Mouse (Mus musculus) midbrain, postnatal 0 days (tissue): ENCODE measurements at regions not wholly inside any gene's neighbourhood (a gene's known extent, or its start where the extent isn't known, plus 50 kb on each side); places are given as distances from the start of the nearest gene placed in this dataset.

Source experiments
- ATAC-seq: fragments of 200-750 bp; cut with Nextera tagmentation; 2 replicates; pipeline ENCODE4 v1.8.0; 2017; ENCODE audit warnings: moderate number of reproducible peaks, mild to moderate bottlenecking, moderate TSS enrichment, moderate library complexity; ENCODE audit not compliant: low FRiP score
- DNase-seq: peaks from one replicate; pipeline ENCODE4 v3.0.0-alpha.2; 2015; ENCODE audit warnings: low spot score
- H3K27ac ChIP-seq: fragments of 300-500 bp; sonication (generic); 2 replicates; pipeline ENCODE4 v1.5.1; 2014; ENCODE audit warnings: low read depth, mild to moderate bottlenecking, low read length, mixed read lengths
- H3K27me3 ChIP-seq: fragments of 300-500 bp; sonication (generic); 2 replicates; pipeline ENCODE4 v1.6.1; 2014; ENCODE audit warnings: low read length, control low read depth, mixed read lengths; ENCODE audit not compliant: insufficient read depth
- H3K36me3 ChIP-seq: fragments of 300-500 bp; sonication (generic); 2 replicates; pipeline ENCODE4 v1.6.1; 2014; ENCODE audit warnings: low read length, control low read depth, mixed read lengths; ENCODE audit not compliant: insufficient read depth
- H3K4me1 ChIP-seq: fragments of 300-500 bp; sonication (generic); 2 replicates; pipeline ENCODE4 v1.6.1; 2014; ENCODE audit warnings: mild to moderate bottlenecking, control low read depth, antibody characterized with exemption, low read length, mixed read lengths; ENCODE audit not compliant: insufficient read depth
- H3K4me2 ChIP-seq: fragments of 300-500 bp; sonication (generic); 2 replicates; pipeline ENCODE4 v1.6.1; 2014; ENCODE audit warnings: low read depth, mild to moderate bottlenecking, low read length, mixed read lengths; ENCODE audit not compliant: poor library complexity, severe bottlenecking
- H3K4me3 ChIP-seq: fragments of 300-500 bp; sonication (generic); 2 replicates; pipeline ENCODE4 v1.5.1; 2014; ENCODE audit warnings: low read depth, mild to moderate bottlenecking, low read length, moderate library complexity
- H3K9ac ChIP-seq: fragments of 300-500 bp; sonication (generic); replicated peaks from 2 replicates; pipeline ENCODE4 v1.6.1; 2014; ENCODE audit warnings: mild to moderate bottlenecking, low read length, moderate library complexity, mixed read lengths; ENCODE audit not compliant: poor library complexity, severe bottlenecking
- H3K9me3 ChIP-seq: fragments of 300-500 bp; sonication (generic); 2 replicates; pipeline ENCODE4 v1.6.1; 2016; ENCODE audit warnings: low read length, control low read depth
- CTCF ChIP-seq: IDR thresholded peaks from 2 replicates; pipeline ENCODE4 v1.5.1; 2016; ENCODE audit warnings: antibody characterized with exemption, mild to moderate bottlenecking
- WGBS: fragments of 180-500 bp; shearing (Covaris S2); extraction: QIAGEN DNeasy Blood & Tissue Kit; methylation state at CpG from one replicate; pipeline ENCODE4 v1.1.7; 2014; 5-methylcytosine and 5-hydroxymethylcytosine counted together

- DNase-seq (peak; percentile 17), ATAC-seq (no peak)
- no peaks in the 10 kb centered on the region for H3K36me3 ChIP-seq
- TF ChIP-seq CTCF = no peak
- H3K27me3 ChIP-seq = no peaks in the 10 kb centered on the region
- H3K9ac ChIP-seq = no peak overlapping the region
- H3K4me2 ChIP-seq = no peak overlapping the region
- H3K4me3 ChIP-seq = no peak overlapping the region
- H3K27ac ChIP-seq = no peak overlapping the region
- H3K9me3 ChIP-seq = no peaks in the 10 kb centered on the region
- H3K4me1 ChIP-seq = no peaks in the 10 kb centered on the region
- WGBS = 64% methylated on average over 3 of the region's 3 CpGs
Measured at GRCm38 (mm10) chr14:67181586-67181985, 1172.6 kb upstream of the Gulo start.

DNA sequence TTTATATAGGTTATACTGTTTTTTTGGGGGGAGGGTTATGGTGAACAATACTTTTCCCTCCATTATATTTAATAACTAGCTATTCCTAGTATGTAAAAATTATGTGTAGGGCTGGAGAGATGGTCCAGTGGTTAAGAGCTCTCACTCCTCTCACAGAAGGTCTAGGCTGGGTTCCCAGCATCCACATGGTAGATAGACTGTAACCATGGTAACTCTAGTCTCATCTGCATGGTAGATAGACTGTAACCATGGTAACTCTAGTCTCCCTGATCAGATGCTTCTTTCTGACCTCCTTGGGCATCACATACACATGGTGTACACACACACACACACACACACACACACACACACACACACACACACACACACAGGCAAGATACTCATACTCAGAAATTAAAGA is 1170.5 kb upstream of the Gulo start:
- DNase-seq (peak; percentile 68), ATAC-seq (peak; percentile 56; the same call in 1 of the 2 replicates)
- no peak overlapping the region for H3K27ac ChIP-seq
- no peaks in the 10 kb centered on the region for H3K9me3 ChIP-seq
- no peaks in the 10 kb centered on the region for H3K27me3 ChIP-seq
- H3K4me3 ChIP-seq = no peak overlapping the region
- H3K4me1 ChIP-seq = no peaks in the 10 kb centered on the region
- no peaks in the 10 kb centered on the region for H3K36me3 ChIP-seq
- TF ChIP-seq CTCF = no peak
- no peak overlapping the region for H3K9ac ChIP-seq
- no peak overlapping the region for H3K4me2 ChIP-seq

DNA sequence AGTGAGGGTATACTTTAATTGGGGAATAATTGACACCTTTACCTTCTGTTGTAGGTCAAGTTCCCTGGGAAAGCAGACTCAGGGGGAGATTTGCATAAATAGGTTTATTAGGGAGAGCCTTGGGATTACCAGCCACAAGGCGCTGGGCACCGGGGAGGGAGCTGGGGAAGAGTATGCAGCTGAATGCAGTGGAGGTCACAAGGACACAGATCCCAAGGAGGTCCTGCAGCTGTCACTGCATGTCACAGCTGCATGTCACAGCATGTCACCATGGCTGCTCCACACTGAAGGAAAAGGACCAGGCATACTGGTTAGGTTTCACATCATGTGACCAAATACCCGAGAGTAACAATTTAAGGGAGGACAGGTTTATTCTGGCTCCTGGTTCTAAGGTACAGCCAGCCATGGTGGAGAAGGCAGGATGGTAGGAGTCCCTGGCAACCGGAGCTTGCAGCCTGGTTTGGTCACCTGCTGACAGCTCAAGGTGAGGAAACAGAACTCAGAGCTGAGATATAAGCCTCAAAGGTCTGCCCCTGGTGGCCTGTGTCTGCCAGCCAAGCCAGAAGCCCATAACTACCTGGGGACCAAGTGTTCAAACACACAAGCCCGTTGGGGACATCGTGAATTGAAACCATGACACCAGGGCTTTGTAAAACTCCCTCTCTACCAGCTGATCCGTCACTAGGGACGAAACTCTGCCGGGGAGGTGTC is 1169.5 kb upstream of the Gulo start:
- H3K27me3 ChIP-seq = no peaks in the 10 kb centered on the region
- no peak for TF ChIP-seq CTCF
- H3K9ac ChIP-seq = no peak overlapping the region
- H3K4me3 ChIP-seq = no peak overlapping the region
- no peak for DNase-seq
- ATAC-seq = no peak
- H3K4me2 ChIP-seq = no peak overlapping the region
- WGBS = 51% methylated on average over 9 of the region's 9 CpGs
- no peaks in the 10 kb centered on the region for H3K9me3 ChIP-seq
- no peaks in the 10 kb centered on the region for H3K36me3 ChIP-seq
- no peaks in the 10 kb centered on the region for H3K4me1 ChIP-seq
- no peak overlapping the region for H3K27ac ChIP-seq

DNA sequence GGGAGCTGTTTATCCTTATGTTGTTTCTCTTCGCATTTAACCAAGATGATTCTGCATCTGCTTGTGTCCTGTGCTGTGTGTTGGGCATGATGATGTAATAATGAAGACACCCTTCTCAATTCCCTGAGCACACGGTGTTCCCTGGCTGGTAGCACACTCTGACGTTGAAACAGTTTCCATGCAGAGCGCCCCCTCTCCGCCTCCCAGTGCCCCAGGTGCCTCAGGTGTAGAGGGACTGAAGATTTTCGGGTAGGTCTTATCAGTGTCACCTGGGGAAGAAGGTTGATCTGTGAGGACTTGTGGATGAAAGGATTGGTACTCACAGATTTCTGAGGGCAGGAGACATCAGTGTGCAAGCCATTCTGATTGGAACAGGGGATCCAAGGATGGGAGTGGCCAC is 1167.7 kb upstream of the Gulo start:
- no peak overlapping the region for H3K4me3 ChIP-seq
- no peaks in the 10 kb centered on the region for H3K9me3 ChIP-seq
- TF ChIP-seq CTCF = no peak
- H3K9ac ChIP-seq = no peak overlapping the region
- no peak for DNase-seq
- WGBS = 78% methylated on average over 6 of the region's 6 CpGs
- no peak for ATAC-seq
- no peaks in the 10 kb centered on the region for H3K36me3 ChIP-seq
- no peak overlapping the region for H3K4me2 ChIP-seq
- H3K4me1 ChIP-seq = no peaks in the 10 kb centered on the region
- no peak overlapping the region for H3K27ac ChIP-seq
- no peaks in the 10 kb centered on the region for H3K27me3 ChIP-seq

DNA sequence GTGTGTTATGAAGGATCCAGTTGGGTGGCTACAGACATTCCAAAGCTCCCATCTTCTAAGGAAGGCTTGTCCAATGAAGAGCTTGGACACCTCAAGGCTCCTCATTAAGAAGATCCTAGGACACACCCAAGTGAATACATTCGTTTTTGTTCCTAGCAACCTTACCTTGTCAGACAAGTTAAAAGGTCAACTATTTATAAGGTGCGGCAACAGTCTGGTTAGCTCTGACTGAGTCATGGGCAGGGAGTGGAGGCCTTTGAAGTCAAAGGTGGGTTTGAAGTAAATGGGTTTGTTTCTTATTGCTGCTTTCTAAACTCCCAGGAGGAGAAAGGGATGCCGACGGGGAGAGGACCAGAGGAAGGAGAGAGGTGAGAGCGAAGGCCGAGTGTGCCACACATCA is 1167.1 kb upstream of the Gulo start:
- H3K9me3 ChIP-seq = no peaks in the 10 kb centered on the region
- 86% methylated on average over 6 of the region's 6 CpGs for WGBS

GRCm38 (mm10) chr14:67174929-67175328 is 1165.9 kb upstream of the Gulo start:
- H3K9ac ChIP-seq = no peak overlapping the region
- no peaks in the 10 kb centered on the region for H3K4me1 ChIP-seq
- H3K27ac ChIP-seq = no peak overlapping the region
- TF ChIP-seq CTCF = no peak
- no peak overlapping the region for H3K4me2 ChIP-seq
- H3K27me3 ChIP-seq = no peaks in the 10 kb centered on the region
- H3K9me3 ChIP-seq = no peaks in the 10 kb centered on the region
- DNase-seq (no peak), ATAC-seq (no peak)
- H3K4me3 ChIP-seq = no peak overlapping the region
- H3K36me3 ChIP-seq = no peaks in the 10 kb centered on the region
- 83% methylated on average over 7 of the region's 7 CpGs for WGBS

More for the DNA sequence above, 1167.1 kb upstream of the Gulo start:
- H3K4me1 ChIP-seq = no peaks in the 10 kb centered on the region
- TF ChIP-seq CTCF = no peak
- DNase-seq (no peak), ATAC-seq (no peak)
- no peak overlapping the region for H3K4me3 ChIP-seq
- no peak overlapping the region for H3K27ac ChIP-seq
- no peaks in the 10 kb centered on the region for H3K27me3 ChIP-seq
- H3K9ac ChIP-seq = no peak overlapping the region
- H3K36me3 ChIP-seq = no peaks in the 10 kb centered on the region
- no peak overlapping the region for H3K4me2 ChIP-seq
